Mouse (Mus musculus) thymus, postnatal 25 days (tissue): ENCODE results near the gene Hist1h4a.

Source experiments
- DNase-seq: peaks from one replicate; pipeline ENCODE4 v3.0.0; 2022

The Hist1h4a gene

DNA sequence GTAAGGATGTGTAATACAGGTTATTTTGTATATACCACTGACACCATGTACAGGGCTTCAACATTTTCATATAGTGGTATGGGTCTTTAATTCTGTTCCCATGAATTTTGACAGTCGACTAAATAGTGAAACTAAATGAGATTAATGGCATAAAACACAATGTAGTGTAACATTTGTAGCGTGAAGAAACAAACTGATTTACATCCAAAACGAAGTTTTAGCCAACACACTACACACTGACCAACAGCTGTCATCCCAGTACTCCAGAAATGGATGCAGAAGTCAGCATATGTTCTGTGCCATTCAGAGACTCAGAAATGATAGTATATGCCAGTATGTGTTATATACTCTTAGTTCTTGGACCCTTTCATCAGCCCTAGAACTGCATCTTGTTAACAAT lies 3.1 kb downstream of the Hist1h4a start:
- DNase-seq, result no peak

DNA sequence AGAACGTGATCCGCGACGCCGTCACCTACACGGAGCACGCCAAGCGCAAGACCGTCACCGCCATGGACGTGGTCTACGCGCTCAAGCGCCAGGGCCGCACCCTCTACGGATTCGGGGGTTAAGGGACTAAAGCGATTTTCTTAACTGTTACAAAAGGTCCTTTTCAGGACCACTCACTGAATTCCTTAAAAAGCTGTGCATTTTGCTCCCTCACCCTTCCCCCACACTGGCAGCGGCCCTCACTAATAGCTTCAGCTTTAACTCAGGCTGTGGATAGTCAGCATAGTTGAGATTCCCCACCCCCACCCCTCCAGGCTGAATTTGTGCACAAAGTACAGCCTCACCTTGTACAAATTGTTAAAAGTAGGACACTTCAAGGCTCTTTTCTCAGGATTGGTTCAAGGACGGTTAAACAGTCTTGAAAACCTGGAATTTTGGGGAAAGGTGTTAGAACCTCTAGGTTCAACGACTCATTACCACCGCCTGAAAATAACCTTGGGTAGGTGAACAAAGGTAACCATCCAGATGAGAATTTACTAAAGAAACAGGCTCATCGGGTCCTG lies 3.7 kb downstream of the Hist1h4a start:
- DNase-seq, result no peak

DNA sequence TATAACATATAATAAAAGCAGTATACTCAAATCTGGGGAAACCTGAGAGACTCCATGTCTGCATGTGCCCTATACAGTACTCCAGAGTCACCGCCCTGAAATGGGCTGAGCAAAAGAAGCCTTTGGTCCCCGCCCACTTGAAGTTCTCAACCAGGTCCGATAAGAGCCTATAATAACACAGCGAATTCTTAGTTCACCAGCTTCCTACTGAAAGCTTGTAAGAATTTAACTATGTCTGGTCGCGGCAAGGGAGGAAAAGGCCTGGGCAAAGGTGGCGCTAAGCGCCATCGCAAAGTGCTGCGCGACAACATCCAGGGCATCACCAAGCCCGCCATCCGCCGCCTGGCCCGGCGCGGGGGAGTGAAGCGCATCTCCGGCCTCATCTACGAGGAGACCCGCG lies 4.2 kb downstream of the Hist1h4a start, which contains the start of gene Hist1h4b:
Gene Hist1h4b (plus strand): TSS at position 224 of the 400 bp plus-strand sequence.
- peak; percentile 93 for DNase-seq

DNA sequence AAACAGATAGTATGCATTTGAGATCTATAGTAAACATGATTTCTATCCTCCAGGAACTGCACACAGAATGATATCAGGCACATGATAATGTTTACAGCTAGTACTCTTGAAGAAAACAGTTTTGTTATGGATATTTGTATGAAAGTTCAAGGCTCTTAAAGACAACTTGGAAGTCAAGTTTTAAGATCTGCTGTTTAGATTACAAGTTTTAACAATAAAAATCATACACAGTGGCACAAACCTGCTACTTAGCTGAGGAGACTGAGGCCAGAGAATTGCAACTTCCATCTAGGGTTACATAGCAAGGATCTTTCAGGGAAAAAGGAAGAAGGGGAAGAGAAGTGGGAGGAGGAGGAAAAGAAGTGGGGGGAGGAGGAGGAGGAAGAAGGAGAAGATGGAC lies 6.0 kb downstream of the Hist1h4a start:
- no peak for DNase-seq

DNA sequence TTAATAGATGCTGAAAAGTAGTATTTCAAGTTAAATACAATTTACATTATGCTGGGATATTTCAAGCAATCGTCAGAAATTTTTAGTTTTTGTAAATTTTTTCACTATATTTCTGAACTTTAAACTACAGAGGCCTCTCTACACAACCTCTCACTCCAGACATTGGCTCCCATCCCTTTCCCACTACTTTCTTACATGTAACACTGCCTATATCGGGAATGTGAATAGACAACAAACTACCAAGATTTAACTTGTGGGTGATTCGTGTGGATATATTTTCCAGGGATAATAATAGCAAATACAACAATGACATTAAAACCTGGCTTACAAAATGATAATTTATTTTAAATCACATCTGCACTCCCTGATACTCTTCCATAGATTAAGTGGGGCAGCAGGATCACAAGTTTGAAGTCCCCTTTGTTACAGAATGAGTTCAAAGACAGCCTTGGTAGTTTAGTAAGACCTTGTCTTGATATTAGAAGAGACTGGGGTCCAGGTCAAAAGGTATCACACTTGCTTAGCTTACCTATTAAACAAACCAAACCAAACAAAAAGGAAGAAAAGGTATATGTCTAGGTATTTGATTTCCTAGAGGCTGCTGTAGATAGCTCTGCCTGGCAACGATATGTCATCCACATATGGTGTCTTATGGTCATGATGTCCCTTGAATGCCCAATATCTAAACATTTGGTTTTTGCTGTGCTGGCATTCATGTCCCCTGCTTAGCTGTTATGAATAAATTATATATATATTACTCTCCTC lies 7.5 kb downstream of the Hist1h4a start:
- DNase-seq, result no peak

DNA sequence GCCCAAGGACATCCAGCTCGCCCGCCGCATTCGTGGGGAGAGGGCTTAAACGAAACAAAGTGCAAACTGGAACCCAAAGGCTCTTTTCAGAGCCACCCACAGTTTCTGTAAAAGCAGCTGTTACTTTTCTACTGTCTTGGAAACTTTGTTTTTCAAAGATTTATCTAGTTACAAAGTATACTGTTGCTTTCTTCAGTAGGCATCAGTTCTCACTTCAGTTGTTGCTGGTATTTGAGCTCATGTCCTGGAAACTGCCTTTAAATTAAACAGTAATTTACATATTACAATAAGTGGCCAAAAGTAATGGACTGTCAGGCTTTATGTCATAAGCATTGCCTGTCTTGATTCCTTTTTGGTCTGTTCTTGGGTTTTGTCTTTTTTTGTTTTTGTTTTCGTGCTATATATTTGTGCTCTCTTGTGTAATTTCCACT lies 8.3 kb downstream of the Hist1h4a start:
- DNase-seq, result no peak

DNA sequence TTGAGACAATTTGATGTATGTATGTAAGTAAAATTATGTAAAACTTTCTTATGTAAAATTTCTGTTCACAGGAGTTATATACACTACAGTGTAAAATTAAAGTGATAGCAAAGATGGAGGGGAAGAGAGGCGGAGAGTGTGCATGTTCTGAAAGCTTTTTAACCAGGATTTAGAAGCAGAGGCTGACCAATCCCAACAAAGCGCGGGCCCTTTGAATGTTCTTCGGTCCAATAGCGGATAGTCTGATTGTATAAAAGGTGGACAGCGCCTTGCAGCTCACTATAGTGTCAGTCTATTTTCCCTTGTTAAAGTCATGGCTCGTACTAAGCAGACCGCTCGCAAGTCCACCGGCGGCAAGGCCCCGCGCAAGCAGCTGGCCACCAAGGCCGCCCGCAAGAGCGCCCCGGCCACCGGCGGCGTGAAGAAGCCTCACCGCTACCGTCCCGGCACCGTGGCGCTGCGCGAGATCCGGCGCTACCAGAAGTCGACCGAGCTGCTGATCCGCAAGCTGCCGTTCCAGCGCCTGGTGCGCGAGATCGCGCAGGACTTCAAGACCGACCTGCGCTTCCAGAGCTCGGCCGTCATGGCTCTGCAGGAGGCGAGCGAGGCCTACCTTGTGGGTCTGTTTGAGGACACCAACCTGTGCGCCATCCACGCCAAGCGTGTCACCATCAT lies 8.8 kb downstream of the Hist1h4a start, which contains the start of gene Hist1h3b:
Gene Hist1h3b (plus strand): TSS at position 201 of the 675 bp plus-strand sequence.
- peak; percentile 88 for DNase-seq

DNA sequence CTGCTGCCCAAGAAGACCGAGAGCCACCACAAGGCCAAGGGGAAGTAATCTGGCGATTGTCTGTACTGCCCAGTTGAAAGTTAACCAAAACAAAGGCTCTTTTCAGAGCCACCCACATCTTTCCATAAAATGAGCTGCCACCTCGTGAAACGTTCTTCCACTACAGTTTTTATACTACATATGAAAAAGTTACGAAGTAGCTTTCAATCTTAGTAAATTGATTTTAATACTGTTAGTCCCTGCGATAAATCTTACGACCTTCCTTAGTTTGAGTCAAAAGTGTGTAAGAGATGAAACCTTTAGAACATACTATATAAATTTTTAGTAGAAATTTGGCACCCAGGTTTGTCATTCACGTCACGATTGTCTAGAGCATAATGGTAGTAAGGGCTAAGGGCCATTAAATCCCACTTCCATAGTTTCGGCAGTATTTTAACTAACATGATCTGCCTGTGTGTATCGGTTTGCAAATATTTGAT lies 9.5 kb downstream of the Hist1h4a start:
- DNase-seq, result no peak

DNA sequence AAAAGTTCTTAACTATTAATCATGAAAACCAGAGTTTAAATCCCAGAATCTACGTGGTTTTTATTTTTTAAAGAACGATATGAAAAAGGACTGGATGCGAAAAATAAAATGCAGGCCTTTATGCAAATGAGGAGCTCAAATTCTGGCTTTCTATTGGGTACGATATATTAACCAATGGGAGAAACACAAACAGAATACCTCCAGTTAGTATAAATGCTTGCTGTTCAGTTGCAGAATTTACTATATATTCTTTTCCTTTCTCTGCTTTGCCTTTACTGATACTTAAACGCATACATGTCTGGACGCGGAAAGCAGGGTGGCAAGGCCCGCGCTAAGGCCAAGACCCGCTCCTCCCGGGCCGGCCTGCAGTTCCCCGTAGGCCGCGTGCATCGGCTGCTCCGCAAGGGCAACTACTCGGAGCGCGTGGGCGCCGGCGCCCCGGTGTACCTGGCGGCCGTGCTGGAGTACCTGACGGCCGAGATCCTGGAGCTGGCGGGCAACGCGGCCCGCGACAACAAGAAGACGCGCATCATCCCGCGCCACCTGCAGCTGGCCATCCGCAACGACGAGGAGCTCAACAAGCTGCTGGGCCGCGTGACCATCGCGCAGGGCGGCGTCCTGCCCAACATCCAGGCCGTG lies 10.1 kb downstream of the Hist1h4a start, which contains the start of gene Hist1h2ab:
Gene Hist1h2ab (plus strand): TSS at position 288 of the 639 bp plus-strand sequence.
- DNase-seq, result peak; percentile 80

DNA sequence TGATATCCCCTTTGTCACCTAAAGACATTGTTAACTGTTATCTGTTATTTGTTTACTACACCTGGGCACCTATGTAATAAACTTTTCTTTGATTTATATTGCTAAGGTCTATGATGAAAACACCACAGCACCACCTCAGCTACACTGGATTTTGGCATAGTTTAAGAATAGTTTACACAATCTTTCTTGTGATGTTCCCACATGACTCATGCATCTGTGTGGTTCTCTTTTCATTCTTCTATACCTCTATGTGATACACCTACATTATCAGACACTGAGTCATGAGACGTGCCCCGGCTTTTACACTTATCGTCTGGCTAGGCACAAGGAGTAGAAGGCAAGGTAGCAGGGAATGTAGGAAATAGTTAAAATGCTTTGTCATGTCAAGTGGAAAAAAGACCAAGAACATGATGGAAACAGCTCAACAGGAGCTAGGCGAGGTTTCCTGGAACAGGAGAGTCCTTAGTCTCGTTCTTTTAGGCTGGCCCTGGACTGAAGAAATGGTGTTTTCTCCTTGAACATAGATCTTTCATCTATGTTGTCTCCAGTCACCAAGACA lies 11.4 kb downstream of the Hist1h4a start:
- no peak for DNase-seq

DNA sequence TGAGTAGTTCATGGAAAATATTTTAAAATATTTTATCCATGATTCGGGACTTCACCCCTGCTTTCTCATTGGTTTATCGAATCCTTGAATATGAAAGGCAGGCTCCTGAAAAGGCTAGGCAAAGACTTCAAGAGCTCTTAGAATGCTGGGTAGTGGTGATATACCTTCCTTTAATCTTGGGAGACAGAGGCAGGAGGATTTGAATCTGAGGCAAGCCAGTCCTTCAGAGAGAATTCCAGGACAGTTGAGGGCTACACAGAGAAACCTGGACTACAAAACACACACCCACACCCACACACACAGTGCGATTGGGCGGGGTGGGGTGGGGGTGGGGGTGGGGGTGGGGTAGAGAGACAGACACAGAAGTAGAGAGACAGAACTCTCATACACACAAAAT lies 13.1 kb downstream of the Hist1h4a start:
- DNase-seq, result no peak

DNA sequence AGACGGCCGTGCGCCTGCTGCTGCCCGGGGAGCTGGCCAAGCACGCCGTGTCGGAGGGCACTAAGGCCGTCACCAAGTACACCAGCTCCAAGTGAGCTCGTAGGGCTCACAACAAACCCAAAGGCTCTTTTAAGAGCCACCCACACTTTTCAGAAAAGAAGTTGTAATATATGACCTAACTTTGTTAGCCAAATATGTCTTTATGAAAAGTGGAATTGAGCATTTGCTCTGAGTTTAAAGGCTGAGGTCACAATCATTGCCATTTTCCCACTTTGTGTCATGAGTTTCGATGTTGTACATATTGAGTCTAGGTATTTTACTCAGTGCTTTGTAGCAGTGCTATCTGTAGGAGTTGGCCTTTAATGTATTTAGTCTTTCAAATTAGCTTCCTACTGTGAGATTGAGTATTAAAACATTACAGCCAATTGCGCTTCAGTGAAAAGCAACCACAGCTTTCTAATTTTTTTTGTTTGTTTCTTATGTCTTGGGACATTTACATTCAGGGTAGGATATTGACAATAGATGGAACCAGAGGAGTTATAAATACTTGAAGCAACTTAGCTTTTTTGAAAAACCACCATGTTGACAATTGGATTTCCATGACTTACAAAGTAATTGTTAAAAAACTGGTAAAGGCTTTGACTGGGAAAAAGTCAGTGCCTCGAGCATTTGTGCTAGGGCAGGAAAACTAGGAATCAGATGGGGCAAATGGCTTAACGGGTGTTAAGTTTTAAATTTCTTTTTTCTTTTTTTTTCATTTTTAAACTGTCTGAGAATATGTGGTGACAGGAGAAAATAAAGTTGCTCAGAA lies 13.7 kb downstream of the Hist1h4a start:
- DNase-seq, result no peak

DNA sequence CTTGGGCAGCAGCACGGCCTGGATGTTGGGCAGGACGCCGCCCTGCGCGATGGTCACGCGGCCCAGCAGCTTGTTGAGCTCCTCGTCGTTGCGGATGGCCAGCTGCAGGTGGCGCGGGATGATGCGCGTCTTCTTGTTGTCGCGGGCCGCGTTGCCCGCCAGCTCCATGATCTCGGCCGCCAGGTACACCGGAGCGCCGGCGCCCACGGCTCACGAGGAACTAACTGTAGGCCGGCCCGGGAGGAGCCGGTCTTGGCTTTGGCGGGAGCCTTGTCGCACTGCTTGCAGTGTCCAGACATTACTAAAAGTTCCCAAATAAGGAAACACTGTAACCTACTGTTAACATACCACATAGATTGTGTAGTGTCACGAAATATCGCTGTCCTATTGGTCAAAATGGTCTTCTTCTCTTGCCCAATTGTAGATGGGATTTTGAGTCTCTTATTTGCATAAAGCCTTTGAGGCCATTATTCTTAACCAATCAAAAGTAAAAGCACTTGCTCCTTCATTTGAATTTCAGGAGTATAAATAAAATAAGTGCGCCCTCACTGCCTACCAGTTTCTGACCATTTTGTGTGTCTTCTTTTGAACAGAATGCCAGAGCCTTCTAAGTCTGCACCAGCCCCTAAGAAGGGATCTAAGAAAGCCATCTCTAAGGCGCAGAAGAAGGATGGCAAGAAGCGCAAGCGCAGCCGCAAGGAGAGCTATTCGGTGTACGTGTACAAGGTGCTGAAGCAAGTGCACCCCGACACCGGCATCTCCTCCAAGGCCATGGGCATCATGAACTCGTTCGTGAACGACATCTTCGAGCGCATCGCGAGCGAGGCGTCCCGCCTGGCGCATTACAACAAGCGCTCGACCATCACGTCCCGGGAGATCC lies 14.6 kb downstream of the Hist1h4a start, which contains the start of gene Hist1h2bb:
Gene Hist1h2bb (plus strand): TSS at position 534 of the 880 bp plus-strand sequence.
- DNase-seq, result peak; percentile 81

DNA sequence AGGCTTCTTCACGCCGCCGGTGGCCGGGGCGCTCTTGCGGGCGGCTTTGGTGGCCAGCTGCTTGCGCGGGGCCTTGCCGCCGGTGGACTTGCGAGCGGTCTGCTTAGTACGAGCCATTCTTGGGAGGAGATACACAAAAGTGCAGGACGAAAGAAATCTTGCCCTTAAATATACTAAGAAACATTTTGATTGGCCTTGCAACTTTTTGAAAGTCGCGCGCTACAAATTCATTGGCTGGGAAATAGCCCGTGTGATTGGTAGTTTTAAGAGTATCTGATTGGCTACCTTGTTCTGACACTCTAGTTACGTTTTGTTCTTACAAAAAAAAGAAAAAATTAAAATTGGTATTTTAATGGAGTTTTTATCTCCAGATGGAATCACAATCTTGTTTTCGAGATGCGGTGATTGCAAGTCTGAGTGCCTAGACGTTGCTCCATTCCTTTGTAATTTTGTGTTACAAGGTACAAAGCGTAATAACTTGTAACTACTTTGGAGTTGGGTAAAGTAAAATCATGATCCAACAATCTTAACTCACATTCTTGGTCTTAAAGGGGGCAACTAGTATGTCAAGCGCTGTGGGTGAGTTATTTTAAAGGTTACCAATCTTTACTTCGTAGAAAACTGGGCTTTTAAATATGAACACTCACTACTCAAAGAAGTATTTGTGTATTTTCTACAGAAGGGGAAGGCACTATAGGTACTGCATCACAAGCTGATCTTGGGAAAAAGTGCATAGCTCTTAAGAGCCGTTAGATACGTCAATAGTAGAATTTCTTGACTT lies 15.5 kb downstream of the Hist1h4a start, which contains the start of gene Hist1h3c:
Gene Hist1h3c (minus strand): TSS at position 222 of the 781 bp plus-strand sequence.
- peak; percentile 86 for DNase-seq

DNA sequence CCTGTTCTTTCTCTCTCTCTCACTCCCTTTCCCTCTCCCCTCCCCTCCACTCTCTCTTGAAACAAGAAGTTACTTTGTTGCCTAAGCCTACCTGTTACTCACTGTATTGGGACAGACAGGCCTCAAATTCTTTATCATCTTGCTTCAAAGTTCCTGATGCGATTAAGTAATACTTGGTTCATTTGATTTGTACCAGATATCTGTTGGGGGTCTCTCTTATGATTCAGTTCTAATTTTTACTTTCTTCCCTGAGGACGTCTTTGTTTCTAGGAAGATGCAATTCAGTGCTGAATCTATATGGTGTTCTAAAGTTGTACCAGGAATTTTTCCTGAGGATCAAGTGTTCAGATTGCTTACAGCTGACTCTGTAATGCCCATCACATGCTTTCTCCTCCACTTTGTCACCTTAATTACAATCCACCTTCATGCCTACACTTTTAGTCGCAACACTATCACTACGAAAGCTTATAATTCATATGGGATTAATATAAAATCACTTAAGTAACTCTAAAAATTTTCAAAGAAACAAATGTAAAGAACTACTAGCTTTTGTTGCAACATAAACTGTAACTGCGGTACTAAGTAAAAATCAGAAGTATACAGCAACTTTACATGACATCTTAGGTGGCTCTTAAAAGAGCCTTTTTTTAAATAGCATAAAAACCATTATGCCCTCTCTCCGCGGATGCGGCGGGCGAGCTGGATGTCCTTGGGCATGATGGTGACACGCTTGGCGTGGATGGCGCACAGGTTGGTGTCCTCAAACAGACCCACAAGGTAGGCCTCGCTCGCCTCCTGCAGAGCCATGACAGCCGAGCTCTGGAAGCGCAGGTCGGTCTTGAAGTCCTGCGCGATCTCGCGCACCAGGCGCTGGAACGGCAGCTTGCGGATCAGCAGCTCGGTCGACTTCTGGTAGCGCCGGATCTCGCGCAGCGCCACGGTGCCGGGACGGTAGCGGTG lies 16.3 kb downstream of the Hist1h4a start:
- peak; percentile 34 for DNase-seq

DNA sequence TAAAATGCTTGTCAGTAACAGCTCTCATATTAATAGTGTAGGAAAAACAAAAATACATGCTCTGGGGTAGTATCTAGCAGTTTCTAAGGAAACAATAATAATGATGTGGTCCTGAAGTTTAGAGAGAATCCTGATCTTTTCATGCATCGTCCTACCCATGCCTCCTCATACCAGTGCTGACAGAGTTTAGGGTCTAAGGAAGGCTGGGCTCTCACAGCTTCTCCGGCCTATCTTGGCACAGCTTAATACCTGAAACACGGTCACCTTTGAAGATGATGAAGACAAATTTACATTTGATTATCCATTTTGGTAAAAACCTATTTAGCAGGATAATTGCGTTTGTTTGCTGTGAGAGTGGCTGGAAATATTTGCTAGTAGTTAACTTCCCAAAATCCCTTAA lies 17.1 kb downstream of the Hist1h4a start:
- no peak for DNase-seq

DNA sequence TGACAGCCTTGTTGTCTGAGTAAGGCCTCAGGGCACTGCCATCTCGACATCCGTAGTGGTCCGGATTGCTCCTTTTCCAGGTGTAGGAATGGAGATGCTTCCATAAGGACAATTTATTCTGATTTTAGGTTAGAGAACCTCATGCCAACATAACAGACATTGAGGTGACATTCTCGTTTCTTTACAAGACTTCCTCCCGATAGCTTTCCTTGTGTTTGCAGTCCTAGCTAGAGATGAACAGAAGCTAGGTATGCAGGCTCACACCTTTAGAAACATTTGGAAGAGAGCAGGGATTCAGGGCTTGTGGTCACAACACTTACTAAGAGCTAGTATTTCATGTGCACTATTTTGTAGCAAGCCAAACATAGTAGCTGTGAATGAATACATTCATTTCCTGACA lies 17.8 kb downstream of the Hist1h4a start:
- no peak for DNase-seq

DNA sequence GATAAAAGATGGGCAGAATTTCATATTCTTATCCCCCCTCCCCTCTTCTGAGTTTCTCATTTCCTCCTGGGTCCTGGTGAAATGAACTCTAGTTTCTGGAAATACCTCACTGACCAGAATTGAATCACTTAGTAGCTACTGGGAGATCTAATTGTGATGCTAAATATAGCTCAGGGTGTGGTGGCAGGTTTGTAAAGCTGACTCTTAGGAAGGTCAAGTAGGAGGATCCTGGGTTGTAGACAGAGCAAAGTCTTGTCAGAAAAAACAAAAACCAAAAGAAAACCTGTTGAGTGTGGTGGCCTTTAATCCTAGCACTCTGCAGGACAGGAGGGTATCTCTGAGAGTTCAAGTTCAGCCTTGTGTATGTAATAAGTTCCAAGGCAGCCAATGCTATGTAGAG lies 19.0 kb downstream of the Hist1h4a start:
- DNase-seq, result no peak

DNA sequence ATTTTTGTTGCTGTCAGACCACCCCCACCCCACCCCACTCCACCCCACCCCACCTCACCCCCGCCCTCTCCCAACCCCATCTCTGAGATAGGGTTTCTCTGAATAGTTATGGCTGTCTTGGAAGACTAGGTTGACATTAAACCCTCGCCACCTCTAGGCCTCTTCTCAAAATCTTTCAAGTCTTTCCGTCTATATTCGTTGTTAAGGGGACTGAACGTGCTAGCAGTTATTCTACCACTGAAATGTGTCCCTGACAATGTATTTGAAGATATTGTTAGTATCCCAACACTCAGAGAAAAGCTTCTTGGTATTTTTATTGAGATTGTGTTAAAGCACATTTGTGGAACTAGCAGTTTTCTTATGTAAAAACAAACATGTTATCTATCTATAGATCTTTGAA lies 20.1 kb downstream of the Hist1h4a start:
- DNase-seq, result no peak
